Mouse (Mus musculus) stomach, embryonic 14.5 days (tissue): ENCODE results near the gene Camsap3. TPM values are rescaled to one million over a fixed set of nuclear protein-coding genes. Genes with fewer than 3 reads are reported as not detected.
A peak's percentile ranks its signal among the peaks of the same experiment; 100 is the strongest.

Source experiments
- ATAC-seq: fragments of 200-750 bp; cut with Nextera tagmentation; 2 replicates; pipeline ENCODE4 v1.8.0; 2017; ENCODE audit warnings: low read depth, moderate TSS enrichment; ENCODE audit not compliant: insufficient number of reproducible peaks, insufficient read depth, low FRiP score
- H3K27ac ChIP-seq: fragments of 300-500 bp; sonication (generic); 2 replicates; pipeline ENCODE4 v1.5.1; 2014; ENCODE audit warnings: mild to moderate bottlenecking, low read length, moderate library complexity, mixed read lengths
- H3K27me3 ChIP-seq: fragments of 300-500 bp; sonication (generic); 2 replicates; pipeline ENCODE4 v1.6.1; 2014; ENCODE audit warnings: low read length, control low read depth, mixed read lengths; ENCODE audit not compliant: control insufficient read depth, insufficient read depth
- H3K36me3 ChIP-seq: fragments of 300-500 bp; sonication (generic); 2 replicates; pipeline ENCODE4 v1.6.1; 2014; ENCODE audit warnings: mild to moderate bottlenecking, control low read depth, low read length, moderate library complexity, mixed read lengths; ENCODE audit not compliant: control insufficient read depth, insufficient read depth
- H3K4me1 ChIP-seq: fragments of 300-500 bp; sonication (generic); 2 replicates; pipeline ENCODE4 v1.6.1; 2014; ENCODE audit warnings: low read length, control low read depth, mixed read lengths; ENCODE audit not compliant: control insufficient read depth, insufficient read depth
- H3K4me2 ChIP-seq: fragments of 300-500 bp; sonication (generic); replicated peaks from 2 replicates; pipeline ENCODE4 v1.6.1; 2014; ENCODE audit warnings: low read depth, low read length, control low read depth
- H3K4me3 ChIP-seq: fragments of 300-500 bp; sonication (generic); 2 replicates; pipeline ENCODE4 v1.5.1; 2014; ENCODE audit warnings: low read depth, low read length, control low read depth
- H3K9ac ChIP-seq: fragments of 300-500 bp; sonication (generic); replicated peaks from 2 replicates; pipeline ENCODE4 v1.6.1; 2014; ENCODE audit warnings: low read depth, mild to moderate bottlenecking, control low read depth, low read length, moderate library complexity, mixed read lengths
- H3K9me3 ChIP-seq: fragments of 300-500 bp; sonication (generic); 2 replicates; pipeline ENCODE4 v1.6.1; 2016; ENCODE audit warnings: low read depth, low read length, control low read depth; ENCODE audit not compliant: control insufficient read depth
- WGBS: fragments of 180-500 bp; shearing (Covaris S2); extraction: QIAGEN DNeasy Blood & Tissue Kit; methylation state at CpG from one replicate; pipeline ENCODE4 v1.1.7; 2014; 5-methylcytosine and 5-hydroxymethylcytosine counted together
- polyA plus RNA-seq: library from polyadenylated mRNA; unstranded; fragments of >200 nt; fragmentation: Nextera tagmentation; extraction: Ambion mirVana; gene quantifications from 2 replicates; pipeline ENCODE4 v1.2.1, GENCODE M21; 2014

Gene Camsap3
- polyA plus RNA-seq, 1 experiment from 2014 or later: 15.3 TPM

DNA sequence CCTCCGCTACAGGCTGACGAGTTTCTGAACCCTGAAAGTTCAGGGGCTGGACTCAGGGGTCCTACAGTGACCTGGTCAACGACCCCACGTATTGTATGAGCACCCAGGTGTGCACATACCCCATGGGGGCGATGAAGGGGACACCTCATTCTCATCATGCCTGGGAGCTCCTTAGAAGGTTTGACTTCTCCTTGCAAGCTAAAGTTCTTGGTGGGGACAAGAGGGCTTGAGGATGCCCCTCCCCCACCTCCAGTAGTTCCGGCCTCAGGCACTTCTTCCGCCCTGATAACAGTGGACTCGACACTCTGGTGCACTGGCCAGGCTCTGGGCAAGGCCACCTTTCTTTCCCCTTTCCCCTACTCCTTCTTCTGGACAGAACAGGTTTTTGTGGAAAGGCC, 44.4 kb downstream of the Camsap3 start:
- Histone ChIP-seq H3K27me3 (no peaks in the 10 kb centered on the region), H3K36me3 (peaks cover 4% of the 10 kb centered on the region; the same call in 1 of the 2 replicates), H3K4me3 (peak overlapping the region; percentile 56), H3K9me3 (no peaks in the 10 kb centered on the region), H3K27ac (no peak overlapping the region), H3K9ac (peak overlapping the region; percentile 41; the same call in 1 of the 2 replicates), H3K4me2 (peak overlapping the region; percentile 53), H3K4me1 (no peaks in the 10 kb centered on the region)
- 11% methylated on average over 8 of the region's 8 CpGs for WGBS
- ATAC-seq: peak; percentile 37

DNA sequence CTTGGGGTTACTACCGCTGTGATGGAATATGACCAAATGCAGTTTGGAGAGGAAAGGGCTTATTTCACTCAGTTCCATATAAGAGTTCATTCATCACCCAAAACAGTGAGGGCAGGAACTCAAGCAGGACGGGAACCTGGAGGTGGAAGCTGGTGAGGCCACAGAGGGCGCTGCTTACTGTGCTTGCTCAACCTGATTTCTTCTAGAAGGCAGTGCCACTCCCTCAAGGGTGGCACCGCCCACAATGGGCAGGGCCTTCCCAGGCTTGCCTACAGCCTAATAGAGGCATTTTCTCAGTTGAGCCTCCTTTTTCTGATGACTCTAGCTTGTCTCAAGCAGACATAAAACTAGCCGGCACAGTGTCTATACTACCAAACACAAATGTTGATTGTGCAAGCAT, 58.7 kb downstream of the Camsap3 start:
- WGBS: 23% methylated on average over 5 of the region's 5 CpGs

DNA sequence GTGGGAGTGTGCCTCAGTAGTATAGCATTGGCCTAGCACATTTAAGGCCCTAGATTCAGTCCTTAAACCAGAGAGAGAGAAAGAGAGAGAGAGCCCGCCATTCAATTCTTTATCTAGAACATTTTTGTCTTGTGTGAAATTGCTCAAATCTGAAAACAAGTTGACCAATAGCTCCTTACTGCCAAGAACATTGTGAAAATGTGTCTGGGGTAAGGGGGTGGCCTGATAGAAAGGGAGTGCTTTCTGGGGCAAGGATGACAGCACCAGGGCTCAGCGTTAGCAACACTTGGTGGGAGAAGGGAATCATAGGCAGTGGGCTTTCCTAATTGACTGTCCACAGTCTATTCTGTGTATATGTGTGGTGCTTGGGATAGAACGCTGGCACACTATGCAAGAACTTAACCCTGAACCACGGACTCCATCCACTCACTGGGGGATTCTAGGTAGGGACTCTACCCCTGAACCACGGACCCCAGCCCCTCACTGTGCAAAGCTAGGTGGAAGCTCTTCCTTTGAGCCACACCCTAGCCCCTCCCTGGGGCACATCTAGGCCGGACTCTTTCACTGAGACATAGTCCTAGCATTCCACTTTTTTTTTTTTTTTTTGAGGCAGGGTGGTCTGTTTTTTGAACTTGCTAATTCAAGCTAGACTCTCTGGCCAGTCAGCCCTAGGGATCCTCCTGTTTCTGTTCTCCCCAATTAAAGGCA, 59.9 kb downstream of the Camsap3 start:
- no peaks in the 10 kb centered on the region for H3K36me3 ChIP-seq
- H3K27me3 ChIP-seq: no peaks in the 10 kb centered on the region
- H3K27ac ChIP-seq: no peak overlapping the region
- no peak overlapping the region for H3K4me3 ChIP-seq
- no peaks in the 10 kb centered on the region for H3K4me1 ChIP-seq
- no peaks in the 10 kb centered on the region for H3K9me3 ChIP-seq
- no peak for ATAC-seq
- H3K4me2 ChIP-seq: no peak overlapping the region
- WGBS: 78% methylated on average over 6 of the region's 6 CpGs
- H3K9ac ChIP-seq: no peak overlapping the region

More for the DNA sequence above, 58.7 kb downstream of the Camsap3 start:
- Histone ChIP-seq H3K9me3 (no peaks in the 10 kb centered on the region), H3K36me3 (no peaks in the 10 kb centered on the region; the same call in 1 of the 2 replicates), H3K9ac (no peak overlapping the region), H3K4me2 (no peak overlapping the region), H3K27ac (no peak overlapping the region), H3K4me3 (no peak overlapping the region), H3K4me1 (no peaks in the 10 kb centered on the region), H3K27me3 (no peaks in the 10 kb centered on the region)
- 0 out of 2 replicates have a peak, but pooled peaks have one; percentile 39 for ATAC-seq

DNA sequence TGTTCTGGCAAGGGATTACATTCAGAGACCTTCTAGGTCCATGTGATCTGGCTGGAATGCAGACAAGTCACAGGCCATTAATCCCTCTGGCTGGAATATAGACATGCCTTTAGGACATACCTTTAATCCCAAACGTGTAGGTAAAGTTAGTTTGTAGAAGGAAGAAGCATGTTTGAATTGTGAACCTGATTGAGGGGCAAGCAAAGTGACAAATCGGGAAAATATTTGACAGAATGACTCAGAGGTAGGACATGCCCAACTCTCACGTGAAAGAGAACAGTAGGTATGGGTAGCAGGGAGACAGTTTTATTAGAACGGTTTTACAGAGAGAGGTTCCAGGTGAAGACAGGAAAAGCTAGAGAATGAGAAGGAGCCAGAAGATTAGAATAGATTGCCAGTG, 60.5 kb downstream of the Camsap3 start:
- 68% methylated on average over 4 of the region's 4 CpGs for WGBS
- no peaks in the 10 kb centered on the region for H3K27me3 ChIP-seq
- no peaks in the 10 kb centered on the region for H3K4me1 ChIP-seq
- H3K36me3 ChIP-seq: no peaks in the 10 kb centered on the region
- no peaks in the 10 kb centered on the region for H3K9me3 ChIP-seq
- no peak overlapping the region for H3K27ac ChIP-seq
- H3K4me2 ChIP-seq: no peak overlapping the region
- no peak overlapping the region for H3K4me3 ChIP-seq
- H3K9ac ChIP-seq: no peak overlapping the region
- no peak for ATAC-seq

DNA sequence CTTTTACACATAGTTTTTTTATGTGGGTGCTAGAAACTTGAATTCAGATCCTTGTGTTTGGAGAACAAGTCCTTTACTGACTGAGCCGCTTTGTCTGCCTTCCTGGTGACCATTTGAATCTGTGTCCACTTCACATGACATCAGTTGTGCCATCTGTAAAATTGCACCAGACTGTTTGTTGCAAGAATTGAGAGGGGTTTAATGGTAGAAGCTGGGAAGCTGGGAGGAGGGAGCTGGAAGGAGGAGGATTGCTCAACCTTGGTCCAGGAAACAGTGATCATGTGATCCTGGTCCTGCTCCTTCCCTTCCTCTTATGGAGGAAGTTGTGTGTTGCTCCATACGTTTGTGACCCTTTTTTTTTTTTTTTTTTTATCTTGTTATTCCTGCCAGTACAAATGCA, 61.2 kb downstream of the Camsap3 start:
- no peak for ATAC-seq
- 81% methylated on average over 2 of the region's 2 CpGs for WGBS

DNA sequence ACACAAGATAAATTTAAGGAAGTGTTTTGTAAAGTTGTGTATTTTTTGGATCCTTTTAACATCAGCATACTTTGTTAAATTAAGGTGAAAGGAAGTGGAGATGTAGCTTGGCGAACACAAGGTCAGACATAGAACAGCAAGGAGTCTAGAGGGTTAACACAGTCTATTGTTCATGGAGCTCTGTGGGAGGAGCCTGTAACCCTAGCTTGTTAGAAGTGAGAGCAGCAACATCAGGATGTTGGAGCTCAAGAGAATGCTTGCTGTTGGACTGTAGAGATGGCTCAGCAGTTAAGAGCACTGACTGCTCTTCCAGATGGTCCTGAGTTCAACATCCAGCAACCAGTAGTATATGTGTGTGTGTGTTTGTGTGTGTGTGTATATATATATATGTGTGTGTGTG, 61.9 kb downstream of the Camsap3 start:
- Histone ChIP-seq H3K9ac (no peak overlapping the region), H3K9me3 (no peaks in the 10 kb centered on the region), H3K36me3 (no peaks in the 10 kb centered on the region), H3K4me2 (no peak overlapping the region), H3K27me3 (no peaks in the 10 kb centered on the region), H3K4me3 (no peak overlapping the region), H3K4me1 (no peaks in the 10 kb centered on the region), H3K27ac (no peak overlapping the region)
- no peak for ATAC-seq
- 37% methylated on average over 1 of the region's 1 CpGs for WGBS

More for the DNA sequence above, 61.2 kb downstream of the Camsap3 start:
- no peak overlapping the region for H3K4me2 ChIP-seq
- H3K27ac ChIP-seq: no peak overlapping the region
- no peaks in the 10 kb centered on the region for H3K9me3 ChIP-seq
- no peaks in the 10 kb centered on the region for H3K4me1 ChIP-seq
- H3K27me3 ChIP-seq: no peaks in the 10 kb centered on the region
- H3K4me3 ChIP-seq: no peak overlapping the region
- no peaks in the 10 kb centered on the region for H3K36me3 ChIP-seq
- H3K9ac ChIP-seq: no peak overlapping the region

DNA sequence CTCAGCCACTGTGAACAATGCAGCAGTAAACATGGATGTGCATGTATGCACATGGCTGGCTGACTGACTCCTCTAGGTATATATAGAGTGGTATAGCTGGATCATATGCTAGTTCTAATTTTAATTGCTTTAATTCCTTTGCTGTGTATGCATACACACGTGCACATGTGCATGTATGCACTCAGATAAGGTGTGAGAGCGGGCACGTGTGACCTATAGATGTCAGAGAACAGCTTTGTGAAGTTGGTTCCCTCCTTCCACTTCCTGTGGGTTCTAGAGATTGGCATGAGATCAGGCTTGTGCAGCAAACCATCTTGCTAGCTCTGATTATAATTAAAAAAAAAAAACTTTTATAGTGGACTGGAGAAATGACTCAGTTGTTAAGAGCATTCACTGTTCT, 65.8 kb downstream of the Camsap3 start:
- H3K27ac ChIP-seq: no peak overlapping the region
- ATAC-seq: no peak
- H3K4me2 ChIP-seq: no peak overlapping the region
- H3K9me3 ChIP-seq: no peaks in the 10 kb centered on the region
- no peaks in the 10 kb centered on the region for H3K27me3 ChIP-seq
- no peaks in the 10 kb centered on the region for H3K36me3 ChIP-seq
- H3K4me3 ChIP-seq: no peak overlapping the region
- WGBS: 63% methylated on average over 3 of the region's 3 CpGs
- H3K9ac ChIP-seq: no peak overlapping the region
- H3K4me1 ChIP-seq: no peaks in the 10 kb centered on the region

DNA sequence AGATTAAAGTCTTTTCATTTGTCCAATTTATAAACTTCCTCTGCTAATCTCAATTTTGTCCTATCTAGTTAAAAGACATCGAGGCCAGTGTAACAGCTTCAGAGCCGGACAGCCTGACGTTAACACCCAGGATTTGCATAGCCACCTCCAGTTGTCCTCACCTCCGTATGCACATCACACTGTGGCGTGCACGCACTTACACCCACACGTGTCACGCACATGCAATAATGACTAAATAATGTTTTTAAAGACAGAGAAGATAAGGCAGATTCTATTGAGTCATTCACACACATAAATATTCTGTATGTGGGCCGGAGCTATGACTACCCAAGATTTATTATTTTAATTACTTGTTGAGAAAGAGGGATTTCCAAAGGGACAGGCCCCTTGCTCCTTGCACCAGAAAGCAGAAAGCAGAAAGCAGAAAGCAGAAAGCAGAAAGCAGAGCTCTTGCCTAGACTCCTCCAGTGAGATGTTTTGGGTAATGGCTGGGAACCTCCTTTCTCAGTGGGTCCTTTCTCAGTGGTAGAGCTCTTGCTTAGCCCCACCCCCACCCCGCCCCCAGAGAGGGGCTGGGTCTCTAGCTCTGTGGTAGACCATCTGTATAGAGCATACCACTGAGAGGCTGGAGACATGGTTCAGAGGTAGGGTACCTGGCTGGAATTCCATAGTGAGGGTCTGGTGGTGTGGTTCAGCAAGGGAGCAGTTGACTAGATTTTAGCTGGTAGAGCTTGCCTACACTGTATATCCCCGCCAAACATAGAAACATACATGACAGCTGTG, 67.8 kb downstream of the Camsap3 start:
- Histone ChIP-seq H3K27me3 (no peaks in the 10 kb centered on the region), H3K9ac (no peak overlapping the region), H3K9me3 (no peaks in the 10 kb centered on the region), H3K36me3 (no peaks in the 10 kb centered on the region), H3K27ac (no peak overlapping the region), H3K4me1 (no peaks in the 10 kb centered on the region), H3K4me3 (no peak overlapping the region), H3K4me2 (no peak overlapping the region)
- no peak for ATAC-seq
- 68% methylated on average over 11 of the region's 11 CpGs for WGBS
